Mouse (Mus musculus) cortical plate, adult 2 months (tissue): ENCODE results near the gene Armc7. TPM values are rescaled to one million over a fixed set of nuclear protein-coding genes. Genes with fewer than 3 reads are reported as not detected.

Experiments used
- H3K27ac ChIP-seq: fragments of 200-500 bp; 2 replicates; pipeline ENCODE4 v1.5.1; 2012; ENCODE audit warnings: low read length, control low read depth, inconsistent platforms; ENCODE audit not compliant: insufficient read depth
- H3K4me1 ChIP-seq: fragments of 200-500 bp; 2 replicates; pipeline ENCODE4 v1.6.1; 2011; ENCODE audit warnings: low read length; ENCODE audit not compliant: control insufficient read depth, insufficient read depth
- H3K4me3 ChIP-seq: fragments of 200-500 bp; 2 replicates; pipeline ENCODE4 v1.5.1; 2011; ENCODE audit warnings: mild to moderate bottlenecking, low read length, control low read depth; ENCODE audit not compliant: insufficient read depth
- CTCF ChIP-seq: fragments of 200-500 bp; IDR thresholded peaks from 2 replicates; pipeline ENCODE4 v1.5.1; 2011; ENCODE audit warnings: mild to moderate bottlenecking, control low read depth, low read length; ENCODE audit not compliant: insufficient read depth; ENCODE audit errors: extremely low read depth
- POLR2A ChIP-seq: fragments of 200-500 bp; IDR thresholded peaks from 2 replicates; pipeline ENCODE4 v1.6.1; 2011; ENCODE audit warnings: mild to moderate bottlenecking, low read length, control low read depth; ENCODE audit not compliant: insufficient read depth; ENCODE audit errors: extremely low read depth
- polyA plus RNA-seq: library from polyadenylated mRNA; depleted of rRNA; stranded (reverse); fragments of >200 nt; gene quantifications from 2 replicates; pipeline ENCODE4 v1.2.3, GENCODE M21; 2012

Armc7 gene
- polyA plus RNA-seq, 1 experiment: 11.7 TPM

GRCm38 (mm10) chr11:115439326-115439725 is 36.1 kb upstream of the Armc7 start:
- no peak for TF ChIP-seq CTCF
- no peak for TF ChIP-seq POLR2A
- Histone ChIP-seq H3K27ac (no peak overlapping the region), H3K4me3 (no peak overlapping the region), H3K4me1 (no peaks in the 10 kb centered on the region; the same call in 1 of the 2 replicates)

- Histone ChIP-seq H3K4me3 (no peak within 1 kb of the TSS), H3K27ac (no peak within 1 kb of the TSS), H3K4me1 (no peaks in the 10 kb centered on the region; the same call in 1 of the 2 replicates)
- TF ChIP-seq POLR2A (no peak), CTCF (no peak)
Observed at GRCm38 (mm10) chr11:115439906-115440595, 35.4 kb upstream of the Armc7 start, which contains the start of gene Trim80. Gene Trim80 (plus strand): TSS chr11:115440545.

- TF ChIP-seq POLR2A (no peak), CTCF (no peak)
- no peak overlapping the region for H3K4me3 ChIP-seq
- no peaks in the 10 kb centered on the region; the same call in 1 of the 2 replicates for H3K4me1 ChIP-seq
- no peak overlapping the region for H3K27ac ChIP-seq
Observed at GRCm38 (mm10) chr11:115441417-115441816, 34.0 kb upstream of the Armc7 start.

GRCm38 (mm10) chr11:115446906-115447305 is 28.6 kb upstream of the Armc7 start:
- Histone ChIP-seq H3K4me1 (no peaks in the 10 kb centered on the region), H3K4me3 (no peak overlapping the region), H3K27ac (no peak overlapping the region)
- TF ChIP-seq CTCF (no peak), POLR2A (no peak)

- Histone ChIP-seq H3K27ac (no peak overlapping the region), H3K4me1 (no peaks in the 10 kb centered on the region), H3K4me3 (no peak overlapping the region)
- TF ChIP-seq POLR2A (no peak), CTCF (no peak)
Observed at GRCm38 (mm10) chr11:115447321-115447885, 28.1 kb upstream of the Armc7 start.

GRCm38 (mm10) chr11:115448075-115448474 is 27.4 kb upstream of the Armc7 start:
- TF ChIP-seq CTCF (no peak), POLR2A (no peak)
- Histone ChIP-seq H3K27ac (no peak overlapping the region), H3K4me1 (no peaks in the 10 kb centered on the region), H3K4me3 (no peak overlapping the region)

- no peak overlapping the region for H3K27ac ChIP-seq
- H3K4me1 ChIP-seq: no peaks in the 10 kb centered on the region
- TF ChIP-seq CTCF (no peak), POLR2A (no peak)
- no peak overlapping the region for H3K4me3 ChIP-seq
Observed at GRCm38 (mm10) chr11:115448998-115449397, 26.5 kb upstream of the Armc7 start.

- no peak overlapping the region for H3K4me3 ChIP-seq
- H3K4me1 ChIP-seq: no peaks in the 10 kb centered on the region
- H3K27ac ChIP-seq: no peak overlapping the region
- TF ChIP-seq POLR2A: no peak
Observed at GRCm38 (mm10) chr11:115450176-115450575, 25.3 kb upstream of the Armc7 start.

GRCm38 (mm10) chr11:115451781-115452241 is 23.7 kb upstream of the Armc7 start:
- no peaks in the 10 kb centered on the region for H3K4me1 ChIP-seq
- no peak overlapping the region for H3K27ac ChIP-seq
- H3K4me3 ChIP-seq: no peak overlapping the region
- TF ChIP-seq POLR2A (no peak), CTCF (no peak)

GRCm38 (mm10) chr11:115452281-115452860 is 23.1 kb upstream of the Armc7 start:
- Histone ChIP-seq H3K4me1 (no peaks in the 10 kb centered on the region), H3K27ac (no peak overlapping the region), H3K4me3 (no peak overlapping the region)
- TF ChIP-seq POLR2A (no peak), CTCF (no peak)
